Mouse (Mus musculus): ENCODE results near the gene Nos2. TPM values are rescaled to one million over a fixed set of nuclear protein-coding genes. Genes with fewer than 3 reads are reported as not detected.

Gene Nos2
- total RNA-seq (2014; fragmentation: Nextera tagmentation), result not detected in 2 replicates
- total RNA-seq (2017), result 0.06 TPM in 1 of 2 replicates, not detected in the other
- polyA plus RNA-seq (2012), result not detected in 2 replicates

- no peaks in the 10 kb centered on the region for H3K4me1 ChIP-seq (ENCODE audit: insufficient read depth, low read depth, low read length)
- H3K4me3 ChIP-seq (ENCODE audit: low read depth, low read length), result no peak within 1 kb of the TSS
- H3K9me3 ChIP-seq (replicated peaks), result no peaks in the 10 kb centered on the region
- ATAC-seq (ENCODE audit: extremely low read depth, insufficient number of reproducible peaks, low FRiP score, poor library complexity, severe bottlenecking) (no peak), DNase-seq (ENCODE audit: low spot score) (no peak)
- H3K27me3 ChIP-seq (ENCODE audit: insufficient read depth, low read length), result peaks cover 46% of the 10 kb centered on the region
- no peak for TF ChIP-seq TAL1 (conservative IDR thresholded peaks at IDR 0.05; ENCODE audit: low read depth, low read length)
- no peak for TF ChIP-seq POLR2AphosphoS5 (IDR thresholded peaks at IDR 0.05; ENCODE audit: insufficient replicate concordance, low read depth, low read length)
- no peaks in the 10 kb centered on the region for H3K36me3 ChIP-seq (replicated peaks)
These were observed at the start of gene Nos2 for GRCm38 (mm10) chr11:78920411-78920939. Gene Nos2, plus strand, starts transcription at chr11:78920787.

GRCm38 (mm10) chr11:78870891-78871290 is 49.7 kb upstream of the Nos2 start:
- H3K4me1 ChIP-seq (ENCODE audit: insufficient read depth, low read depth, low read length), result no peaks in the 10 kb centered on the region
- no peak overlapping the region for H3K4me3 ChIP-seq (ENCODE audit: low read depth, low read length)
- TF ChIP-seq GATA2 (IDR thresholded peaks at IDR 0.05; ENCODE audit: borderline replicate concordance, low read depth, low read length) (no peak), CTCF (IDR thresholded peaks at IDR 0.05; ENCODE audit: low read depth, low read length) (no peak), TAL1 (conservative IDR thresholded peaks at IDR 0.05; ENCODE audit: low read depth, low read length) (no peak), POLR2AphosphoS5 (IDR thresholded peaks at IDR 0.05; ENCODE audit: insufficient replicate concordance, low read depth, low read length) (no peak), GATA1 (IDR thresholded peaks at IDR 0.05; ENCODE audit: borderline replicate concordance, low read length) (no peak)
- peaks cover 7% of the 10 kb centered on the region for H3K27me3 ChIP-seq (ENCODE audit: insufficient read depth, low read length)
- DNase-seq (ENCODE audit: low spot score) (no peak), ATAC-seq (ENCODE audit: extremely low read depth, insufficient number of reproducible peaks, low FRiP score, poor library complexity, severe bottlenecking) (no peak)
- H3K9me3 ChIP-seq (replicated peaks), result no peaks in the 10 kb centered on the region
- H3K36me3 ChIP-seq (replicated peaks), result no peaks in the 10 kb centered on the region

GRCm38 (mm10) chr11:78872782-78873181 is 47.8 kb upstream of the Nos2 start:
- no peaks in the 10 kb centered on the region for H3K9me3 ChIP-seq (replicated peaks)
- TF ChIP-seq POLR2AphosphoS5 (IDR thresholded peaks at IDR 0.05; ENCODE audit: insufficient replicate concordance, low read depth, low read length) (no peak), CTCF (IDR thresholded peaks at IDR 0.05; ENCODE audit: low read depth, low read length) (no peak), TAL1 (conservative IDR thresholded peaks at IDR 0.05; ENCODE audit: low read depth, low read length) (no peak), GATA1 (IDR thresholded peaks at IDR 0.05; ENCODE audit: borderline replicate concordance, low read length) (no peak), GATA2 (IDR thresholded peaks at IDR 0.05; ENCODE audit: borderline replicate concordance, low read depth, low read length) (no peak)
- no peak overlapping the region for H3K4me3 ChIP-seq (ENCODE audit: low read depth, low read length)
- no peaks in the 10 kb centered on the region for H3K4me1 ChIP-seq (ENCODE audit: insufficient read depth, low read depth, low read length)
- H3K27me3 ChIP-seq (ENCODE audit: insufficient read depth, low read length), result peaks cover 7% of the 10 kb centered on the region
- ATAC-seq (ENCODE audit: extremely low read depth, insufficient number of reproducible peaks, low FRiP score, poor library complexity, severe bottlenecking) (no peak), DNase-seq (ENCODE audit: low spot score) (no peak)
- no peaks in the 10 kb centered on the region for H3K36me3 ChIP-seq (replicated peaks)

GRCm38 (mm10) chr11:78879727-78880126 is 40.9 kb upstream of the Nos2 start:
- H3K27me3 ChIP-seq (ENCODE audit: insufficient read depth, low read length), result peaks cover 5% of the 10 kb centered on the region; the same call in 1 of the 2 replicates
- ATAC-seq (ENCODE audit: extremely low read depth, insufficient number of reproducible peaks, low FRiP score, poor library complexity, severe bottlenecking) (no peak), DNase-seq (ENCODE audit: low spot score) (no peak)
- TF ChIP-seq TAL1 (conservative IDR thresholded peaks at IDR 0.05; ENCODE audit: low read depth, low read length) (no peak), CTCF (IDR thresholded peaks at IDR 0.05; ENCODE audit: low read depth, low read length) (no peak), GATA2 (IDR thresholded peaks at IDR 0.05; ENCODE audit: borderline replicate concordance, low read depth, low read length) (no peak), GATA1 (IDR thresholded peaks at IDR 0.05; ENCODE audit: borderline replicate concordance, low read length) (no peak), POLR2AphosphoS5 (IDR thresholded peaks at IDR 0.05; ENCODE audit: insufficient replicate concordance, low read depth, low read length) (no peak)
- H3K9me3 ChIP-seq (replicated peaks), result no peaks in the 10 kb centered on the region
- no peak overlapping the region for H3K4me3 ChIP-seq (ENCODE audit: low read depth, low read length)
- H3K4me1 ChIP-seq (ENCODE audit: insufficient read depth, low read depth, low read length), result no peaks in the 10 kb centered on the region
- no peaks in the 10 kb centered on the region for H3K36me3 ChIP-seq (replicated peaks)

- Histone ChIP-seq H3K4me3 (ENCODE audit: low read depth, low read length) (no peak overlapping the region), H3K4me1 (ENCODE audit: insufficient read depth, low read depth, low read length) (no peaks in the 10 kb centered on the region), H3K9me3 (replicated peaks) (no peaks in the 10 kb centered on the region), H3K36me3 (replicated peaks) (no peaks in the 10 kb centered on the region), H3K27me3 (ENCODE audit: insufficient read depth, low read length) (peaks cover 3% of the 10 kb centered on the region)
- DNase-seq (ENCODE audit: low spot score), result no peak
- TF ChIP-seq GATA2 (IDR thresholded peaks at IDR 0.05; ENCODE audit: borderline replicate concordance, low read depth, low read length), result no peak
- TF ChIP-seq POLR2AphosphoS5 (IDR thresholded peaks at IDR 0.05; ENCODE audit: insufficient replicate concordance, low read depth, low read length), result no peak
- no peak for TF ChIP-seq GATA1 (IDR thresholded peaks at IDR 0.05; ENCODE audit: borderline replicate concordance, low read length)
- no peak for TF ChIP-seq CTCF (IDR thresholded peaks at IDR 0.05; ENCODE audit: low read depth, low read length)
- TF ChIP-seq TAL1 (conservative IDR thresholded peaks at IDR 0.05; ENCODE audit: low read depth, low read length), result no peak
- no peak for ATAC-seq (ENCODE audit: extremely low read depth, insufficient number of reproducible peaks, low FRiP score, poor library complexity, severe bottlenecking)
These were observed 33.9 kb upstream of the Nos2 start for GRCm38 (mm10) chr11:78886693-78887092.

- Histone ChIP-seq H3K4me3 (ENCODE audit: low read depth, low read length) (no peak overlapping the region), H3K27me3 (ENCODE audit: insufficient read depth, low read length) (peaks cover 2% of the 10 kb centered on the region), H3K4me1 (ENCODE audit: insufficient read depth, low read depth, low read length) (no peaks in the 10 kb centered on the region), H3K9me3 (replicated peaks) (no peaks in the 10 kb centered on the region), H3K36me3 (replicated peaks) (no peaks in the 10 kb centered on the region)
- ATAC-seq (ENCODE audit: extremely low read depth, insufficient number of reproducible peaks, low FRiP score, poor library complexity, severe bottlenecking), result no peak
- TF ChIP-seq GATA1 (IDR thresholded peaks at IDR 0.05; ENCODE audit: borderline replicate concordance, low read length) (no peak), CTCF (IDR thresholded peaks at IDR 0.05; ENCODE audit: low read depth, low read length) (no peak), TAL1 (conservative IDR thresholded peaks at IDR 0.05; ENCODE audit: low read depth, low read length) (no peak), POLR2AphosphoS5 (IDR thresholded peaks at IDR 0.05; ENCODE audit: insufficient replicate concordance, low read depth, low read length) (no peak), GATA2 (IDR thresholded peaks at IDR 0.05; ENCODE audit: borderline replicate concordance, low read depth, low read length) (no peak)
- DNase-seq (ENCODE audit: low spot score), result no peak
These were observed 33.2 kb upstream of the Nos2 start for GRCm38 (mm10) chr11:78887102-78887971.
